Mouse (Mus musculus) MEL (cell line): ENCODE measurements around the gene B830017H08Rik. TPM values are rescaled to one million over a fixed set of nuclear protein-coding genes. Genes with fewer than 3 reads are reported as not detected.
A peak's percentile ranks its signal among the peaks of the same experiment; 100 is the strongest.

Experiments
- DNase-seq: peaks from one replicate; pipeline ENCODE4 v3.0.0; 2011; ENCODE audit warnings: low read depth, low spot score
- H3K27ac ChIP-seq: 2 replicates; pipeline ENCODE4 v1.5.1; 2012; ENCODE audit warnings: low read depth, mild to moderate bottlenecking, control low read depth, low read length, moderate library complexity; ENCODE audit not compliant: control insufficient read depth
- H3K27me3 ChIP-seq, 2 experiments: fragments of 150-350 bp in 1 of 2; sonication (generic) in 1 of 2; 2 replicates each; pipeline ENCODE4 v1.6.1; 2012; ENCODE audit warnings: low read length in 2 of 2, mild to moderate bottlenecking in 2 of 2, improper control_type of control experiment in 1 of 2, moderate library complexity in 1 of 2; ENCODE audit not compliant: insufficient read depth in 2 of 2, control insufficient read depth in 1 of 2
- H3K36me3 ChIP-seq, 2 experiments: 2 replicates each; pipeline ENCODE4 v1.6.1; 2012 to 2014; ENCODE audit warnings: low read length in 2 of 2, improper control_type of control experiment in 1 of 2, inconsistent platforms in 1 of 2, mild to moderate bottlenecking in 1 of 2; ENCODE audit not compliant: insufficient read depth in 2 of 2, control insufficient read depth in 1 of 2
- H3K4me1 ChIP-seq, 2 experiments: fragments of 150-350 bp in 1 of 2; sonication (generic) in 1 of 2; 2 replicates each; pipeline ENCODE4 v1.6.1; 2012; ENCODE audit warnings: low read length in 2 of 2, improper control_type of control experiment in 1 of 2, mild to moderate bottlenecking in 1 of 2; ENCODE audit not compliant: insufficient read depth in 2 of 2, control insufficient read depth in 1 of 2
- H3K4me3 ChIP-seq, 2 experiments: fragments of 150-350 bp in 1 of 2; sonication (generic) in 1 of 2; 2 replicates each; pipeline ENCODE4 v1.5.1; 2012; ENCODE audit warnings: low read depth in 2 of 2, low read length in 2 of 2, mild to moderate bottlenecking in 2 of 2, moderate library complexity in 2 of 2, control low read depth in 1 of 2, improper control_type of control experiment in 1 of 2; ENCODE audit not compliant: control insufficient read depth in 1 of 2, insufficient read depth in 1 of 2
- H3K79me2 ChIP-seq: 2 replicates; pipeline ENCODE4 v1.6.1; 2012; ENCODE audit warnings: mild to moderate bottlenecking, low read length, moderate library complexity; ENCODE audit not compliant: control insufficient read depth, poor library complexity, insufficient read depth
- H3K9ac ChIP-seq: 2 replicates; pipeline ENCODE4 v1.6.1; 2012; ENCODE audit warnings: low read depth, mild to moderate bottlenecking, control low read depth, low read length, moderate library complexity; ENCODE audit not compliant: control insufficient read depth, poor library complexity, severe bottlenecking
- H3K9me3 ChIP-seq: fragments of 150-350 bp; sonication (generic); replicated peaks from 2 replicates; pipeline ENCODE4 v1.6.1; 2012; ENCODE audit warnings: mild to moderate bottlenecking, low read length, improper control_type of control experiment, moderate library complexity; ENCODE audit not compliant: insufficient read depth
- BHLHE40 ChIP-seq: IDR thresholded peaks from 2 replicates; pipeline ENCODE4 v1.6.1; 2012; ENCODE audit warnings: low read depth, mild to moderate bottlenecking, inconsistent platforms, low read length, improper control_type of control experiment, borderline replicate concordance
- CHD1 ChIP-seq: IDR thresholded peaks from 2 replicates; pipeline ENCODE4 v1.6.1; 2012; ENCODE audit warnings: low read depth, mild to moderate bottlenecking, inconsistent platforms, low read length, improper control_type of control experiment
- E2F4 ChIP-seq: IDR thresholded peaks from 2 replicates; pipeline ENCODE4 v1.6.1; 2011; ENCODE audit warnings: low read depth, low read length, improper control_type of control experiment, borderline replicate concordance
- EP300 ChIP-seq, 2 experiments: IDR thresholded peaks; 2 replicates each; pipeline ENCODE4 v1.6.1; 2011; ENCODE audit warnings: improper control_type of control experiment in 2 of 2, low read length in 2 of 2, low read depth in 1 of 2, mild to moderate bottlenecking in 1 of 2
- GABPA ChIP-seq: IDR thresholded peaks from 2 replicates; pipeline ENCODE4 v1.6.1; 2012; ENCODE audit warnings: low read depth, mild to moderate bottlenecking, inconsistent platforms, low read length, improper control_type of control experiment, moderate library complexity
- GATA1 ChIP-seq: IDR thresholded peaks from 2 replicates; pipeline ENCODE4 v1.6.1; 2011; ENCODE audit warnings: low read depth, low read length, improper control_type of control experiment
- JUND ChIP-seq: IDR thresholded peaks from 2 replicates; pipeline ENCODE4 v1.6.1; 2011; ENCODE audit warnings: low read depth, mild to moderate bottlenecking, improper control_type of control experiment, low read length
- MAFK ChIP-seq: IDR thresholded peaks from 2 replicates; pipeline ENCODE4 v1.6.1; 2011; ENCODE audit warnings: low read depth, mild to moderate bottlenecking, low read length, improper control_type of control experiment, borderline replicate concordance
- MAX ChIP-seq: IDR thresholded peaks from 2 replicates; pipeline ENCODE4 v1.6.1; 2011; ENCODE audit warnings: low read length, improper control_type of control experiment
- MAZ ChIP-seq: IDR thresholded peaks from 2 replicates; pipeline ENCODE4 v1.6.1; 2012; ENCODE audit warnings: low read depth, mild to moderate bottlenecking, inconsistent platforms, low read length, improper control_type of control experiment
- MEF2A ChIP-seq: IDR thresholded peaks from 2 replicates; pipeline ENCODE4 v1.6.1; 2014; ENCODE audit warnings: low read depth, mild to moderate bottlenecking, inconsistent platforms, low read length, improper control_type of control experiment; ENCODE audit not compliant: poor library complexity, insufficient replicate concordance, severe bottlenecking; ENCODE audit errors: extremely low read depth
- MXI1 ChIP-seq: IDR thresholded peaks from 2 replicates; pipeline ENCODE4 v1.6.1; 2011; ENCODE audit warnings: mild to moderate bottlenecking, low read depth, low read length, improper control_type of control experiment
- MYB ChIP-seq: IDR thresholded peaks from 2 replicates; pipeline ENCODE4 v1.6.1; 2011; ENCODE audit warnings: mild to moderate bottlenecking, low read depth, low read length, improper control_type of control experiment
- NELFE ChIP-seq: IDR thresholded peaks from 2 replicates; pipeline ENCODE4 v1.6.1; 2011; ENCODE audit warnings: low read depth, low read length, improper control_type of control experiment
- NRF1 ChIP-seq: IDR thresholded peaks from 2 replicates; pipeline ENCODE4 v1.6.1; 2014; ENCODE audit warnings: low read depth, mild to moderate bottlenecking, inconsistent platforms, low read length, improper control_type of control experiment, moderate library complexity; ENCODE audit not compliant: poor library complexity, insufficient read depth, severe bottlenecking
- POLR2AphosphoS2 ChIP-seq: IDR thresholded peaks from 2 replicates; pipeline ENCODE4 v1.6.1; 2011; ENCODE audit warnings: low read length, improper control_type of control experiment
- POLR2AphosphoS5 ChIP-seq: IDR thresholded peaks from 2 replicates; pipeline ENCODE4 v1.6.1; 2012; ENCODE audit warnings: low read depth, borderline replicate concordance, mild to moderate bottlenecking, inconsistent platforms, low read length, moderate library complexity, mixed read lengths
- RCOR1 ChIP-seq: IDR thresholded peaks from 2 replicates; pipeline ENCODE4 v1.6.1; 2012; ENCODE audit warnings: low read depth, mild to moderate bottlenecking, inconsistent platforms, low read length, improper control_type of control experiment
- SMC3 ChIP-seq: IDR thresholded peaks from 2 replicates; pipeline ENCODE4 v1.6.1; 2011; ENCODE audit warnings: low read depth, low read length, improper control_type of control experiment
- TAL1 ChIP-seq: IDR thresholded peaks from 2 replicates; pipeline ENCODE4 v1.6.1; 2012; ENCODE audit warnings: mild to moderate bottlenecking, inconsistent platforms, low read length, moderate library complexity, mixed read lengths
- TBP ChIP-seq: IDR thresholded peaks from 2 replicates; pipeline ENCODE4 v1.8.0; 2011; ENCODE audit warnings: low read depth, low read length, improper control_type of control experiment
- UBTF ChIP-seq: IDR thresholded peaks from 2 replicates; pipeline ENCODE4 v1.6.1; 2012; ENCODE audit warnings: low read depth, mild to moderate bottlenecking, inconsistent platforms, low read length, improper control_type of control experiment, moderate library complexity, borderline replicate concordance; ENCODE audit not compliant: insufficient read depth
- USF1 ChIP-seq: IDR thresholded peaks from 2 replicates; pipeline ENCODE4 v1.6.1; 2014; ENCODE audit warnings: low read depth, mild to moderate bottlenecking, inconsistent platforms, low read length, improper control_type of control experiment, moderate library complexity
- USF2 ChIP-seq, 2 experiments: IDR thresholded peaks; 2 replicates each; pipeline ENCODE4 v1.6.1; 2011 to 2012; ENCODE audit warnings: improper control_type of control experiment in 2 of 2, low read length in 2 of 2, borderline replicate concordance in 1 of 2, inconsistent platforms in 1 of 2, low read depth in 1 of 2, mild to moderate bottlenecking in 1 of 2; ENCODE audit not compliant: insufficient read depth in 1 of 2
- ZKSCAN1 ChIP-seq: IDR thresholded peaks from 2 replicates; pipeline ENCODE4 v1.6.1; 2012; ENCODE audit warnings: low read depth, mild to moderate bottlenecking, inconsistent platforms, low read length, improper control_type of control experiment, moderate library complexity
- ZNF384 ChIP-seq: IDR thresholded peaks from 2 replicates; pipeline ENCODE4 v1.6.1; 2012; ENCODE audit warnings: low read depth, mild to moderate bottlenecking, inconsistent platforms, low read length, improper control_type of control experiment
- polyA plus RNA-seq, 2 experiments: library from polyadenylated mRNA; stranded (reverse) in 1 of 2; unstranded in 1 of 2; fragments of >175 nt in 1 of 2; fragments of >200 nt in 1 of 2; gene quantifications; 2 replicates each; pipeline versions ENCODE4 v1.2.1 to v1.2.4; 2012; ENCODE audit warnings: low replicate concordance in 2 of 2, low read depth in 1 of 2; ENCODE audit not compliant: insufficient read length in 2 of 2, insufficient read depth in 1 of 2, missing spikeins in 1 of 2
- total RNA-seq: library from RNA; depleted of rRNA; stranded (reverse); fragments of 300-350 nt; gene quantifications from 2 replicates; pipeline ENCODE4 v1.2.3, GENCODE M21; 2012

The B830017H08Rik gene
- total and polyA plus RNA-seq, 3 experiments: 0.06 TPM; not detected in 2

- TF ChIP-seq POLR2AphosphoS5: no peak
- TF ChIP-seq MXI1: no peak
- TF ChIP-seq E2F4: no peak
- TF ChIP-seq MEF2A: no peak
- TF ChIP-seq POLR2AphosphoS2: no peak
- TF ChIP-seq EP300 (IDR thresholded peaks at IDR 0.05; ENCODE audit: low read depth in 1 of 2, low read length in 2 of 2): no peak
- no peak for TF ChIP-seq ZKSCAN1
- TF ChIP-seq CHD1: no peak
- TF ChIP-seq SMC3: peak; percentile 96
- TF ChIP-seq MAFK: no peak
- TF ChIP-seq GATA1: no peak
- TF ChIP-seq MAX: no peak
- TF ChIP-seq USF2 (IDR thresholded peaks at IDR 0.05; ENCODE audit: borderline replicate concordance in 1 of 2, insufficient read depth in 1 of 2, low read depth in 1 of 2, low read length in 2 of 2): no peak
- TF ChIP-seq TAL1: no peak
- no peak for TF ChIP-seq NRF1
- TF ChIP-seq NELFE: no peak
- no peak for TF ChIP-seq JUND
- TF ChIP-seq GABPA: no peak
- TF ChIP-seq UBTF: no peak
- no peak for TF ChIP-seq MYB
- no peak for TF ChIP-seq ZNF384
These were observed 20.8 kb upstream of the B830017H08Rik start (continued) for GRCm38 (mm10) chr16:17812120-17812519.

DNA sequence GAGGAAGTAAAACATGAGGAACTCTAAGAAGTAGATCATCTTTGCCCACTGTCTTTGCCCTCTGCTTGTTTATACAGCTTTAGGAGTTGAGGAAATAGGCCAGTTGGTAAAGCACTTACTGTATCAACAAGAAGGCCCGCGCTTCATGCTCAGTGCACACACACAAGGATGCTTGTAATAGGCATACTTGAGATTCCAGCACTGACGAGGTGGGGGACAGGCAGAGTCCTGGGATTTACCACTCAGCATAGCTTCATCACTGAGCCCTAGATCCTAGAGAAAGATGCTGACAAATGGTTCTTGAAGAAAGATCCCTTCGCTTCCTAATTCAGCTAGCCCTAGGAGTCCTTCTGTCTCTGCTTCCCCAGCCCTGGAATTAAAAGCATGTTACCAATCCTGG lies 19.7 kb upstream of the B830017H08Rik start:
- H3K36me3 ChIP-seq: no peaks in the 10 kb centered on the region; a peak in 1 of 4 replicates
- DNase-seq: no peak
- no peaks in the 10 kb centered on the region for H3K27me3 ChIP-seq
- peaks cover 0 to 6% of the 10 kb centered on the region in 2 experiments; a peak in 1 of 4 replicates for H3K4me1 ChIP-seq
- no peak overlapping the region for H3K9ac ChIP-seq
- no peak for TF ChIP-seq SMC3
- TF ChIP-seq MYB: no peak
- no peak for TF ChIP-seq MAZ
- TF ChIP-seq EP300 (IDR thresholded peaks at IDR 0.05; ENCODE audit: low read depth in 1 of 2, low read length in 2 of 2): no peak
- TF ChIP-seq CHD1: no peak
- TF ChIP-seq ZNF384: no peak
- TF ChIP-seq BHLHE40: no peak
- TF ChIP-seq RCOR1: no peak
- no peak for TF ChIP-seq E2F4
- no peak for TF ChIP-seq USF2 (IDR thresholded peaks at IDR 0.05; ENCODE audit: borderline replicate concordance in 1 of 2, insufficient read depth in 1 of 2, low read depth in 1 of 2, low read length in 2 of 2)
- no peak for TF ChIP-seq MAX
- TF ChIP-seq USF1: no peak
- no peak for TF ChIP-seq TBP
- TF ChIP-seq, all 39 proteins: peak for 0
- no peak overlapping the region for H3K27ac ChIP-seq
- H3K79me2 ChIP-seq: no peaks in the 10 kb centered on the region
- H3K9me3 ChIP-seq: no peaks in the 10 kb centered on the region
- no peak overlapping the region for H3K4me3 ChIP-seq
